Mouse (Mus musculus): ENCODE results near the gene Gtpbp1. TPM values are rescaled to one million over a fixed set of nuclear protein-coding genes. Genes with fewer than 3 reads are reported as not detected.

The Gtpbp1 gene
- total RNA-seq, 2 experiments from 2014 or later: 31.2 to 36.8 TPM

- ATAC-seq (ENCODE audit: poor library complexity, severe bottlenecking): no peak
Observed at GRCm38 (mm10) chr15:79720267-79720666, 29.6 kb downstream of the Gtpbp1 start.

DNA sequence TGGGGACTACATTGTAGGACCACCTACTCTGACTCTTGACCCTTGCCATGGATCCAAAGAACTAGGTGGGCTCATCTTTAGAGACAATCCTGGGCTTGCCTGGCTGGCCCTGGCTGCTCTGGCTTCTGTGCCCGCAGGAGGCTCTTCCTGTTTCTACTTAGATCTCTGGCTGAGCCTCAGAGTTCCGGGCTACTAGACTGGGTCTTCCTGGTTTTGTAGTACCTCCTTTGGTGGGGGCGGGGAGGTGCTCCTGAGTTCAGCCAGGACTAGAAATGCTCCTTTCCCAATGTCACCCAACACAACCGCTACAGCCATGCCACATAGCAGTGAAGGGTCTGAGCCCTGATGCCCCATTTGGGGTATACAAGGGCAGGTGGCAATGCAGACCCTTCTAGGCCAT is 30.2 kb downstream of the Gtpbp1 start:
- ATAC-seq (ENCODE audit: poor library complexity, severe bottlenecking): peak; percentile 37; the same call in 1 of the 2 replicates

GRCm38 (mm10) chr15:79723439-79723838 is 32.8 kb downstream of the Gtpbp1 start:
- ATAC-seq (ENCODE audit: poor library complexity, severe bottlenecking): peak; percentile 95

DNA sequence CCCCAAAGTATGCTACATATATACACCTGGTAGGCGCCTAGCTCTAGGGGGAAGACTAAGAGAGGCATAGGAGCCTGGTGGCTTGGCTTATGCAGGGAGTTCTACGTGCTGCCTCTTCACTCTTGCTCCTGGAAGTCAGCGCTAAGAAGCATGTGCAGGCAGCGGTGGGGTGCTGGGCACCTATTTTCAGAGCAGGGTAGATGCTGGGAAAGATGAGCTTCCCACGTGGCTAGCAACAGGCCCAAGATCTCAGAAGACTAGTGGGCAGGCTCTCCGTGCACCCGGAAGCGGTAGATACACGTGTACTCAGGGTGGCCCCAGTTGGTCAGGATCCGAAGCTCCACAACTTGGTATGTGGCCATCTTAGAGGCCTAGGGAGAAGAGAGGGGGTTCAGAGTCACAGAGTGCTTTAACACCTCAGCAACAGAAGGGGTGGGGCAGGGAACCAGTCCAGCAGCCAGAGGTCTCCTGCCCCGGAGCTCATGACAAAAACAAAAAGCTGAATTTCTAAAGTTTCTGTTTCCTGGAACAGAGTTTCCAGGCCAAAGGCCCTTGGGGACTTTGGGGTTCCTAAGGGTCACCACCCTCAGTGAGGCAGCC is 34.6 kb downstream of the Gtpbp1 start:
- no peak for ATAC-seq (ENCODE audit: poor library complexity, severe bottlenecking)

DNA sequence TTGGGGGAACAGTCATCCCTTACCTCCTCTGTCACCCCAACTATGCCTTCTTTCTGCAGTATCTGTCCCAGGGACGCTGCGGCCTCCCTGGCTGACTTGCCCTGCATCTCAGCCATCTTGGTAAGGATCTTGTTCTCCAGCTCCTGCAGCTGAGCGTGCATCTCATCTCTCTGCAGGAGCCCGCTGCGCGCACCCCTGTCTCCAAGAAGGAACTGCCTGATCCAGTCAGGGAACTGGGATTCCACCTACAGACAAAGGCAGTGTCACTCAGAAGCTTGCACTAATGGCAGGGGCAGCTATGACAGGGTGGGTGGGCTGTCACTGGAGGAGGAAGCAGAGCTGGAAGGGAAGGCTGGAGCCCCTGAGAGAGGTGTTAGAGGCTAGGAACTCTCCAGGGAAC is 37.2 kb downstream of the Gtpbp1 start:
- no peak for ATAC-seq (ENCODE audit: poor library complexity, severe bottlenecking)

DNA sequence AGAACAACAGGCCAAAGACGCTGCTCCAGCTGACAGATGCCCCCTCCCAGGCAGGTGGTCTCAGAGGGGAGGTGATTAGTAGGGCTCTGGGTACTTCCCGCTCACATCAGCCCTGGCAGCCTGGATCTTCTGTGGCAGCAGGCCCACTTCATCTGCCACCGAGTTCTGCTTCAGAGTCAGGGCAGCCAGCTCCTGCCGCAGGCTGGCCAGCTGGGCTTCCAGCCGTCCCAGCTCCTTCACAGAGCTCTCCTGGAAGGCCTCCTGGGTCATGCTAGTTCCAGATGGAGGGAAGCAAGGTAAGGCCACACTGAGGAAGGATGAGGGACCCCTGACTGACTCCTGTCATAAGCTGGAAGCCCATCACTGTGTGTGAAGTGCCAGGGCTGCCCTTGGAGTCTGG is 37.7 kb downstream of the Gtpbp1 start:
- no peak for ATAC-seq (ENCODE audit: poor library complexity, severe bottlenecking)

GRCm38 (mm10) chr15:79728731-79729388 is 38.2 kb downstream of the Gtpbp1 start:
- no peak for ATAC-seq (ENCODE audit: poor library complexity, severe bottlenecking)

DNA sequence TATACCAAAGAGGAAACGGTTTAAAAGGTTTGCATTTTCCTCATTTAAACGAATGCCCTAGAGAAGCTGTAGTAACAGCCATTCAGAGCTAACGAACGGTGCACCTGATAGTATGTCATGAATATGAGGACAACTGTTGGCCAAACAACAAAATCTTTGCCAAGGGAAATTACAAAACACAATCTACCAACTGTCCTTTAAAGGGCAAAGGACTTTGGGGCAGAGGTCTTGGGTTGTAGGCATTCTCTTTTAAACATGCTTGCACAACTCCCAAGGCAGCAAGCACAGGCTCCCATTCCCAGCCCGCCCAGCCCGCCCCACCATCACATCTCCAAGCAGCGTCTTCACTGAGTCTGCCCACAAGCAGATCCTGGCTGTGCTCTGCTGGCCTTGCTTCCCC is 40.9 kb downstream of the Gtpbp1 start:
- ATAC-seq (ENCODE audit: poor library complexity, severe bottlenecking): no peak

- ATAC-seq (ENCODE audit: poor library complexity, severe bottlenecking): no peak
Observed at GRCm38 (mm10) chr15:79733192-79733591, 42.5 kb downstream of the Gtpbp1 start.

GRCm38 (mm10) chr15:79733640-79734039 is 43.0 kb downstream of the Gtpbp1 start:
- ATAC-seq (ENCODE audit: poor library complexity, severe bottlenecking): peak; percentile 86

- no peak; the same call in 1 of the 2 replicates for ATAC-seq (ENCODE audit: poor library complexity, severe bottlenecking)
Observed at GRCm38 (mm10) chr15:79734311-79734710, 43.7 kb downstream of the Gtpbp1 start.

GRCm38 (mm10) chr15:79740739-79741138 is 50.1 kb downstream of the Gtpbp1 start:
- peak; percentile 34 for ATAC-seq (ENCODE audit: poor library complexity, severe bottlenecking)

DNA sequence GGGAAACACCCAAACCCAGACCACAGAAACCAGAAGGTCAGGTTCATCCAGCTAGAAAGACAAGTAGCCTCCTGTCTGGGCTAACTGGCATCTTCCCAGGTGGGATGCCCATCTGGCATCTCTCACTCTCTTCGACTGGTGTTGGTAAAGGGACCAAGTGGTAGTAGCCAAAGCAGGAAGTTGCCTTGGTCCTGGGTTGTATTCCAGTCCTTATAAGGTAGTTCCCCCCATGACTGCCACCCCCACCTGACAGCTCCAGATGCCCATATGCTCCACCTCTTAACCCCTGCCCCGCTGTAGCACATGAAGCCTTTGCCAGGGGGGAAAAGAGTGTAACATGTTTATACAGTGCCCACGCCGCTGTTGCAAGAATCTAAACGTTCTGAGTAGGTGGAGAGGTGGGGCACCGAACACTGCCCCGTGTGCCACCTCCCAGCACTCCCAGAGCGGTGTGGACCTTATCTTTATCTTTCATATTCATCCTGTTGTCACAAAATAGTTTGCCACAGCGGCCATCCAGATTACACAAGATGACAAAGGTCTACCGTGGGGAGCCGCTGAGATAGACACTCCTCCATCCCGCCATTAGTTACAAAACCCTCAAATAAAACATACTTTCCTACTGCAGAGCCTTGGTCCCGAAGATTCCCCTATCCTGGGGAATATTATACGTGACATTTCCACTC is 50.7 kb downstream of the Gtpbp1 start:
- peak; percentile 59 for ATAC-seq (ENCODE audit: poor library complexity, severe bottlenecking)

DNA sequence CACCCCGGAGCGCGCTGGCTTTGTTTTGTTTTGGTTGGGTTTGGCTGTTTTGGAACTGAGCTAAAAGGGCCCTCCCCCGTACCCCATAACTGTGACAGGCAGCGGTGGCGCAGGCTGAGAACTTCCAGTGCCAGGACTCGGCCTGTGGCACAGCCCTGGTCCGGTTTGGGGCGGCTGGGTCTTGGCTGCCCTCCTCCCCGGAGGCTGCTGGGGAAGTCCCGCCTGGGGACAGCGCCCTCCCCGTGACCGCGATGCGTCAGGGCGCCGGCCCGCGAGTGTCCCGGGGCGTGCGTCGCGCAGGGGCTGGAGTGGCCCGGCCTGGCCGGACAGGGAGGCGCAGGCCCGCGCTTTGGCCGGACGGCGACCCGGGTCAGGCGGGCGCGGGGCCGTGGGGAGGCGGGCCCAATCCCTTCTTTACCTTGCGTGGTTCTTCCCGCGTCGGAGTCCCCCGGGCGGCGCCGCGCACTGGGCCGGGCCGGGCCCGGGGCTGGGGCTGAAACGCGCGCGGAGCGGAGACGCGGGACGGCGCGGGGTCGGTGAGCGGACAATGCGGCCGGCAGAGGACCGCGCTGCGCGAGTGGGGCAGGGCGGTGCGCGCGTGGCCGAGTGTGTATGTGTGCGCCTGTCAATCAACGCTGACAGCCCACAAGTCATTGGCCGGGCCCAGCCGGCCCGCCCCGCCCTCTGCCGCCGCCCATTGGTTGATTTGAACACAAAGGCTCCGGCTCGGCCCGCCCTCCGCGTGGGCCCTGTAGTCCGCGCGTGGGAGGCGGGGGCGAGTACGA is 51.5 kb downstream of the Gtpbp1 start, which contains the start of gene Sun2:
Gene Sun2, minus strand, starts transcription at position 616 of the 785 bp plus-strand sequence.
- peak; percentile 57 for ATAC-seq (ENCODE audit: poor library complexity, severe bottlenecking)

DNA sequence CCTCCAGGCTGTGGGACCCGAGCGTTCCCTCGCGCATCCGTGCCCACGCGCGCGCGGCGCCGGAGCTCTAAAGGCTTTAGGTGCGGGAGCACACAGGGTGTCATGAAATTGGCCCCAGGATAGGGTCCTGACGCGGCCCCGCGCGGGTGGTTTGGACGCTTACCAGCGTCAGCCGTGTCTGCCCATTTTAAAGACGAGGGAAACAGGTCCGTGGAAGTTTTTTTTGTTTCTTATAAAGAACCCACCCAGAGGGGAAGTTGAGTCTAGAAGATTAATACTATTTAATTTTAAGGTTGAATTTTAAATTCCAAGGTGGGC is 52.0 kb downstream of the Gtpbp1 start:
- no peak for ATAC-seq (ENCODE audit: poor library complexity, severe bottlenecking)

- no peak for ATAC-seq (ENCODE audit: poor library complexity, severe bottlenecking)
Observed at GRCm38 (mm10) chr15:79744001-79744400, 53.4 kb downstream of the Gtpbp1 start.

DNA sequence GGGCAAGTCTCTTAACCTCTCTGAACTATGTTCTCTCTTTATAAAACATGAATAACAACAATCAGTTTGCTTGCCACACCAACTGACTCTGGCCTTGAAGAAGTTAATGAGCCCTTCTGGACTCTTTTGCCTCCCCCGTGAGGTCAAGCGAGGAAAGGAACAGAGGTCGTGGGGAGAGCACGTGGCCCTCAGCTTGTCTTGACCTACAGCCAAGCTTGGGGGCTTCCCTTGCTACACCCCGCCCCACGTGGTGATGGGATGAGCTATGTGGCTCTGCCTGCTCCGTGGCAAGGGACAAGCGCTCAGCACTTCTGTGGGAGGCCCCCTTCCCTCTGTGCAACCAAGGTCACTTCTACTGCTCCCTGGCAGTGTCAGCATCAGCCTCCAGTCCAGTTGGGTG is 54.1 kb downstream of the Gtpbp1 start:
- ATAC-seq (ENCODE audit: poor library complexity, severe bottlenecking): no peak

DNA sequence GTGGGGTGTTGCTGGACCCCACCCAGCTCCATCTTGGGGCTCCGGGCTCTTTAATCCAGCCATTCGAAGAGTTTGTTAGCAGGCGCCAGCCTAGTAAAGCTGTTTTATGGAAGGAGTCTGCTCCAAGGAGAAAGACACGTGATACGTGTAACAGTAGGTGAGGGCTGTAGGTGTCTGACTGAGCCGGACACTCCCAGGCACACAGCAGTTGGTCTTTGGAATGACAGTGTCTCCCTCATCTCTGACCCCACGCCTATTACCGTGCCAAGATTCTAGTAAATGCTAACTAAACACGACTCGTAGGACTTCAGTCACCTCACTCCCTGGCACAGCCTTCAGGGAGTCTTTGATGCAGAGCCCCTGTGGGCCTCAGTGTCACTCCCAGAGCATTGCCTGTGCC is 54.7 kb downstream of the Gtpbp1 start:
- no peak for ATAC-seq (ENCODE audit: poor library complexity, severe bottlenecking)

DNA sequence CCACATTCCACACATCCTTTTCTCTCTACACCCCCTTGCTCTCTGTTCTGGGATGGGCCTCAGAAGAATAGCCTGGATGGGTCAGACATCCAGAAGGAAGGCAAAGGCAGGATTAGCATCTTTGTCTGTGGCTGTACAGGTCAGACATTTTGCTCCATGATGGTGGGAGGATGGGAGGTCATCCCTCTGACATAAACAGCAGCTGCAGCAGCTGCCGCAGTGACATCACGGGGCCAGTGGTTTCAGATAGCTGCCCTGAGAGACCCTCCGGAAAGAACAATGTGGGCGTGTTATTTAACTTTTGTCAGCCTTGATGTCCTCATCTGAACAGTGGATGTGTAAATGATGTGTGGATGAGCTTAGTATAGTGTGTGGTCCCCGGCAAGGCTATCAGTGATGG is 55.2 kb downstream of the Gtpbp1 start:
- ATAC-seq (ENCODE audit: poor library complexity, severe bottlenecking): no peak

DNA sequence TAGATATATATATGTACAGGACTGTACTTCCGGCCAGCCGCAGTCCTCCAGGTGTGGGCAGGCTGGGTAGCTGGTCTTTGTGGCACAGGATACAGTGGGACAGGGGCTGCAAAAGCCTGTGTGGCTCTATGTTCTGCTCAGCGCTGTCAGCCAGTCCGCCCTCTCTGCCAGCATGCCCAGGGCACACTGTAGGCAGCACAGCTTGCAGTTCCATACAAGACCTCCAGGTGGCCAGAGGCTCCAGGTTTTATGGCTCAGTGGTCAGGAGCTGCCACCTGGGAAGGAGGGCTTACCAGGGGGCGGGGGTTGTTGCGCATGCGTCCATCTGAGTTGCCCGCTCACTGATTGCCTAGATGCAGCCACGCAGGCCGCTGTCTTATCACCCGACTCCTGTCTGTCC is 57.4 kb downstream of the Gtpbp1 start:
- peak; percentile 34 for ATAC-seq (ENCODE audit: poor library complexity, severe bottlenecking)

- peak; percentile 49 for ATAC-seq (ENCODE audit: poor library complexity, severe bottlenecking)
Observed at GRCm38 (mm10) chr15:79749162-79749561, 58.5 kb downstream of the Gtpbp1 start.

Data from megakaryocyte, adult 5-6 weeks (primary cell).